Mouse (Mus musculus): Measurements from ENCODE around the gene Thsd7b. TPM values are rescaled to one million over a fixed set of nuclear protein-coding genes. Genes with fewer than 3 reads are reported as not detected.
"Not testable (repeated sequence)": the region's sequence is repeated elsewhere in the genome, so short reads cannot be mapped to it uniquely, and the experiment has no call there.

Thsd7b gene
- polyA plus RNA-seq, 1 experiment from 2014 or later, result 0.85 TPM

- H3K4me2 ChIP-seq (ENCODE audit: low read depth, low read length); H3K9ac ChIP-seq (ENCODE audit: low read length); H3K27ac ChIP-seq (ENCODE audit: low read length); H3K27me3 ChIP-seq (ENCODE audit: control insufficient read depth, insufficient read depth, low read depth, low read length); H3K4me3 ChIP-seq (ENCODE audit: low read length); H3K4me1 ChIP-seq (replicated peaks; ENCODE audit: control insufficient read depth, insufficient read depth, low read length); ATAC-seq (ENCODE audit: low read depth); H3K36me3 ChIP-seq (ENCODE audit: control insufficient read depth, insufficient read depth, low read length); H3K9me3 ChIP-seq (ENCODE audit: control insufficient read depth, low read length): not testable (repeated sequence)
- WGBS, result 88% methylated on average over 4 of the region's 4 CpGs
Observed at GRCm38 (mm10) chr1:130246264-130246663, 973.2 kb downstream of the Thsd7b start.

DNA sequence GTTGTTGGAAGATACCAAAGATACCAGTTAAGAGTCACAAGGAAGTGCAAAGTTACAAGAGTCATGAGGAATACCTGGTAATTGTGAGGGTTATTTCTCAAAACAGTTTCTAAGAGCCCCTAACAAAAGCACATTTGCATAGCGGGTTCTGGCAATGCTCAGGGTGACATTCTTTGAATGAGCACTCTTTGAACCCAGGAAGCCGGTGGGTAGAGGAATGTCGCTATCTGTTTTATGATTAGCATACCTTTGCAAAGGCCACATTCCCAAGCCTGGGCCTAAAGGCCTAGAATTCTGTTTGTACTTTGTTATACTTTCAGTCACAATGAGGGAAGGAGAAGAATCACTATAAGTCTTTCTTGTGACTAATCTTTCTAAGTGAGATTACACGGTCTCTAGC lies 973.8 kb downstream of the Thsd7b start:
- H3K4me2 ChIP-seq (ENCODE audit: low read depth, low read length); H3K4me1 ChIP-seq (replicated peaks; ENCODE audit: control insufficient read depth, insufficient read depth, low read length); H3K27me3 ChIP-seq (ENCODE audit: control insufficient read depth, insufficient read depth, low read depth, low read length); H3K36me3 ChIP-seq (ENCODE audit: control insufficient read depth, insufficient read depth, low read length); ATAC-seq (ENCODE audit: low read depth); H3K27ac ChIP-seq (ENCODE audit: low read length); H3K4me3 ChIP-seq (ENCODE audit: low read length); H3K9me3 ChIP-seq (ENCODE audit: control insufficient read depth, low read length); H3K9ac ChIP-seq (ENCODE audit: low read length): not testable (repeated sequence)
- WGBS, result 86% methylated on average over 4 of the region's 4 CpGs

DNA sequence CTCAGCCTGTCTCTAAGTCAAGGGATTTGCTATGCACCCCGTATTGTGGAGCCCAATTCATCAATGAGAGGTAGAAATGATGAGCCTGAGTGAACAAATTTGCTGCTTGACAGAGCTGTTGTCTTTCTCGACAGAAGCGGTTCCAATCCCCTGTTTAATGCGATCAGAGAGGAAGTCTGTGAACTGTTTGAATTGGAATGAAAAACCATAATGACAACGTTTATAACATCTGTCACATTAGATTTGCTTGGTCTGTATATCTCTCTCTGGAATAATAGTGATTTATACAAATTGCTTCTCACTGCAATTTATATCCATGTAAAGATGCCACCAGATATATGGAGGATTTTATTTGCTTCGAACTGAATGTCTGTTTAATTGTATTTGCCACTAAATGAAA lies 988.9 kb downstream of the Thsd7b start:
- no peaks in the 10 kb centered on the region for H3K9me3 ChIP-seq (ENCODE audit: control insufficient read depth, low read length)
- no peak overlapping the region for H3K4me3 ChIP-seq (ENCODE audit: low read length)
- no peak overlapping the region for H3K27ac ChIP-seq (ENCODE audit: low read length)
- WGBS, result 49% methylated on average over 6 of the region's 6 CpGs
- no peak overlapping the region for H3K9ac ChIP-seq (ENCODE audit: low read length)
- no peaks in the 10 kb centered on the region for H3K36me3 ChIP-seq (ENCODE audit: control insufficient read depth, insufficient read depth, low read length)
- no peaks in the 10 kb centered on the region for H3K27me3 ChIP-seq (ENCODE audit: control insufficient read depth, insufficient read depth, low read depth, low read length)
- H3K4me2 ChIP-seq (ENCODE audit: low read depth, low read length), result no peak overlapping the region
- no peak for ATAC-seq (ENCODE audit: low read depth)
- no peaks in the 10 kb centered on the region for H3K4me1 ChIP-seq (replicated peaks; ENCODE audit: control insufficient read depth, insufficient read depth, low read length)

Data from lung, embryonic 16.5 days (tissue).